Mouse (Mus musculus): ENCODE results near the gene Olfr1015. TPM values are rescaled to one million over a fixed set of nuclear protein-coding genes. Genes with fewer than 3 reads are reported as not detected.

Olfr1015 gene
- not detected in 2 replicates for polyA plus RNA-seq (2015; fragmentation: Nextera tagmentation; extraction: Ambion mirVana)

- no peak for ATAC-seq (ENCODE audit: low read depth)
- Histone ChIP-seq H3K4me2 (ENCODE audit: low read depth, low read length) (no peak within 1 kb of the TSS), H3K4me3 (ENCODE audit: low read length) (no peak within 1 kb of the TSS), H3K27me3 (ENCODE audit: control insufficient read depth, insufficient read depth, low read depth, low read length) (no peaks in the 10 kb centered on the region), H3K9ac (ENCODE audit: low read length) (no peak within 1 kb of the TSS), H3K36me3 (ENCODE audit: control insufficient read depth, insufficient read depth, low read length) (no peaks in the 10 kb centered on the region), H3K4me1 (replicated peaks; ENCODE audit: control insufficient read depth, insufficient read depth, low read length) (no peaks in the 10 kb centered on the region), H3K27ac (ENCODE audit: low read length) (no peak within 1 kb of the TSS), H3K9me3 (ENCODE audit: control insufficient read depth, low read length) (no peaks in the 10 kb centered on the region)
These were observed at the start of gene Olfr1015 for GRCm38 (mm10) chr2:85781717-85782116. TSS of gene Olfr1015 (plus strand) at chr2:85782017.

GRCm38 (mm10) chr2:85753822-85754221 lies 28.0 kb upstream of the Olfr1015 start:
- no peak for ATAC-seq (ENCODE audit: low read depth)
- no peaks in the 10 kb centered on the region for H3K9me3 ChIP-seq (ENCODE audit: control insufficient read depth, low read length)
- no peaks in the 10 kb centered on the region for H3K27me3 ChIP-seq (ENCODE audit: control insufficient read depth, insufficient read depth, low read depth, low read length)
- H3K4me1 ChIP-seq (replicated peaks; ENCODE audit: control insufficient read depth, insufficient read depth, low read length), result no peaks in the 10 kb centered on the region
- H3K9ac ChIP-seq (ENCODE audit: low read length), result no peak overlapping the region
- no peak overlapping the region for H3K4me3 ChIP-seq (ENCODE audit: low read length)
- no peaks in the 10 kb centered on the region for H3K36me3 ChIP-seq (ENCODE audit: control insufficient read depth, insufficient read depth, low read length)
- WGBS, result 76% methylated on average over 4 of the region's 4 CpGs
- H3K4me2 ChIP-seq (ENCODE audit: low read depth, low read length), result no peak overlapping the region
- no peak overlapping the region for H3K27ac ChIP-seq (ENCODE audit: low read length)

- no peak for ATAC-seq (ENCODE audit: low read depth)
- H3K27me3 ChIP-seq (ENCODE audit: control insufficient read depth, insufficient read depth, low read depth, low read length), result no peaks in the 10 kb centered on the region
- WGBS, result 59% methylated on average over 1 of the region's 1 CpGs
- no peak within 1 kb of the TSS for H3K4me3 ChIP-seq (ENCODE audit: low read length)
- no peak within 1 kb of the TSS for H3K4me2 ChIP-seq (ENCODE audit: low read depth, low read length)
- H3K9ac ChIP-seq (ENCODE audit: low read length), result no peak within 1 kb of the TSS
- H3K4me1 ChIP-seq (replicated peaks; ENCODE audit: control insufficient read depth, insufficient read depth, low read length), result no peaks in the 10 kb centered on the region
- H3K27ac ChIP-seq (ENCODE audit: low read length), result no peak within 1 kb of the TSS
- no peaks in the 10 kb centered on the region for H3K36me3 ChIP-seq (ENCODE audit: control insufficient read depth, insufficient read depth, low read length)
- no peaks in the 10 kb centered on the region for H3K9me3 ChIP-seq (ENCODE audit: control insufficient read depth, low read length)
These were observed 19.2 kb upstream of the Olfr1015 start, which contains the start of gene Olfr1012 for GRCm38 (mm10) chr2:85762666-85763065. TSS of gene Olfr1012 (minus strand) at chr2:85762766.

- Histone ChIP-seq H3K4me2 (ENCODE audit: low read depth, low read length) (no peak within 1 kb of the TSS), H3K27me3 (ENCODE audit: control insufficient read depth, insufficient read depth, low read depth, low read length) (no peaks in the 10 kb centered on the region), H3K36me3 (ENCODE audit: control insufficient read depth, insufficient read depth, low read length) (no peaks in the 10 kb centered on the region), H3K9ac (ENCODE audit: low read length) (no peak within 1 kb of the TSS), H3K9me3 (ENCODE audit: control insufficient read depth, low read length) (no peaks in the 10 kb centered on the region), H3K4me3 (ENCODE audit: low read length) (no peak within 1 kb of the TSS), H3K4me1 (replicated peaks; ENCODE audit: control insufficient read depth, insufficient read depth, low read length) (no peaks in the 10 kb centered on the region), H3K27ac (ENCODE audit: low read length) (no peak within 1 kb of the TSS)
- no peak for ATAC-seq (ENCODE audit: low read depth)
These were observed 15.0 kb upstream of the Olfr1015 start, which contains the start of gene Olfr1013 for GRCm38 (mm10) chr2:85766798-85767197. TSS of gene Olfr1013 (plus strand) at chr2:85767098.

- H3K4me1 ChIP-seq (replicated peaks; ENCODE audit: control insufficient read depth, insufficient read depth, low read length), result no peaks in the 10 kb centered on the region
- no peak for ATAC-seq (ENCODE audit: low read depth)
- H3K27me3 ChIP-seq (ENCODE audit: control insufficient read depth, insufficient read depth, low read depth, low read length), result no peaks in the 10 kb centered on the region
- no peak within 1 kb of the TSS for H3K9ac ChIP-seq (ENCODE audit: low read length)
- H3K9me3 ChIP-seq (ENCODE audit: control insufficient read depth, low read length), result no peaks in the 10 kb centered on the region
- no peak within 1 kb of the TSS for H3K4me3 ChIP-seq (ENCODE audit: low read length)
- no peak within 1 kb of the TSS for H3K27ac ChIP-seq (ENCODE audit: low read length)
- H3K36me3 ChIP-seq (ENCODE audit: control insufficient read depth, insufficient read depth, low read length), result no peaks in the 10 kb centered on the region
- no peak within 1 kb of the TSS for H3K4me2 ChIP-seq (ENCODE audit: low read depth, low read length)
These were observed 9.4 kb upstream of the Olfr1015 start, which contains the start of gene Olfr1014 for GRCm38 (mm10) chr2:85772413-85772812. TSS of gene Olfr1014 (plus strand) at chr2:85772713.

GRCm38 (mm10) chr2:85792331-85792730 lies 10.5 kb downstream of the Olfr1015 start:
- no peak overlapping the region for H3K27ac ChIP-seq (ENCODE audit: low read length)
- ATAC-seq (ENCODE audit: low read depth), result no peak
- H3K9me3 ChIP-seq (ENCODE audit: control insufficient read depth, low read length), result no peaks in the 10 kb centered on the region; the same call in 1 of the 2 replicates
- no peak overlapping the region for H3K4me3 ChIP-seq (ENCODE audit: low read length)
- H3K9ac ChIP-seq (ENCODE audit: low read length), result no peak overlapping the region
- no peaks in the 10 kb centered on the region for H3K4me1 ChIP-seq (replicated peaks; ENCODE audit: control insufficient read depth, insufficient read depth, low read length)
- no peak overlapping the region for H3K4me2 ChIP-seq (ENCODE audit: low read depth, low read length)
- no peaks in the 10 kb centered on the region for H3K36me3 ChIP-seq (ENCODE audit: control insufficient read depth, insufficient read depth, low read length)
- no peaks in the 10 kb centered on the region for H3K27me3 ChIP-seq (ENCODE audit: control insufficient read depth, insufficient read depth, low read depth, low read length)
- 56% methylated on average over 2 of the region's 2 CpGs for WGBS

- H3K9ac ChIP-seq (ENCODE audit: low read length), result no peak within 1 kb of the TSS
- H3K4me3 ChIP-seq (ENCODE audit: low read length), result no peak within 1 kb of the TSS
- no peak within 1 kb of the TSS for H3K27ac ChIP-seq (ENCODE audit: low read length)
- no peaks in the 10 kb centered on the region for H3K9me3 ChIP-seq (ENCODE audit: control insufficient read depth, low read length)
- no peaks in the 10 kb centered on the region for H3K36me3 ChIP-seq (ENCODE audit: control insufficient read depth, insufficient read depth, low read length)
- no peaks in the 10 kb centered on the region for H3K27me3 ChIP-seq (ENCODE audit: control insufficient read depth, insufficient read depth, low read depth, low read length)
- no peaks in the 10 kb centered on the region for H3K4me1 ChIP-seq (replicated peaks; ENCODE audit: control insufficient read depth, insufficient read depth, low read length)
- H3K4me2 ChIP-seq (ENCODE audit: low read depth, low read length), result no peak within 1 kb of the TSS
- no peak for ATAC-seq (ENCODE audit: low read depth)
- 71% methylated on average over 2 of the region's 2 CpGs for WGBS
These were observed 20.6 kb downstream of the Olfr1015 start, which contains the start of gene Olfr1016 for GRCm38 (mm10) chr2:85802444-85802843. TSS of gene Olfr1016 (minus strand) at chr2:85802544.

GRCm38 (mm10) chr2:85804501-85804900 lies 22.7 kb downstream of the Olfr1015 start:
- Histone ChIP-seq H3K4me3 (ENCODE audit: low read length) (no peak overlapping the region), H3K9ac (ENCODE audit: low read length) (no peak overlapping the region), H3K4me2 (ENCODE audit: low read depth, low read length) (no peak overlapping the region), H3K36me3 (ENCODE audit: control insufficient read depth, insufficient read depth, low read length) (no peaks in the 10 kb centered on the region), H3K9me3 (ENCODE audit: control insufficient read depth, low read length) (no peaks in the 10 kb centered on the region), H3K27me3 (ENCODE audit: control insufficient read depth, insufficient read depth, low read depth, low read length) (no peaks in the 10 kb centered on the region), H3K27ac (ENCODE audit: low read length) (no peak overlapping the region), H3K4me1 (replicated peaks; ENCODE audit: control insufficient read depth, insufficient read depth, low read length) (no peaks in the 10 kb centered on the region)
- no peak for ATAC-seq (ENCODE audit: low read depth)
- WGBS, result 69% methylated on average over 4 of the region's 4 CpGs

GRCm38 (mm10) chr2:85818179-85818578 lies 36.4 kb downstream of the Olfr1015 start, which contains the start of gene Olfr1018:
TSS of gene Olfr1018 (plus strand) at chr2:85818479.
- H3K9me3 ChIP-seq (ENCODE audit: control insufficient read depth, low read length), result no peaks in the 10 kb centered on the region
- no peaks in the 10 kb centered on the region for H3K27me3 ChIP-seq (ENCODE audit: control insufficient read depth, insufficient read depth, low read depth, low read length)
- no peaks in the 10 kb centered on the region for H3K4me1 ChIP-seq (replicated peaks; ENCODE audit: control insufficient read depth, insufficient read depth, low read length)
- no peak within 1 kb of the TSS for H3K27ac ChIP-seq (ENCODE audit: low read length)
- H3K4me3 ChIP-seq (ENCODE audit: low read length), result no peak within 1 kb of the TSS
- no peak for ATAC-seq (ENCODE audit: low read depth)
- no peaks in the 10 kb centered on the region for H3K36me3 ChIP-seq (ENCODE audit: control insufficient read depth, insufficient read depth, low read length)
- H3K9ac ChIP-seq (ENCODE audit: low read length), result no peak within 1 kb of the TSS
- H3K4me2 ChIP-seq (ENCODE audit: low read depth, low read length), result no peak within 1 kb of the TSS
